Mouse (Mus musculus): ENCODE results near the gene Styk1.

Styk1 gene

GRCm38 (mm10) chr6:131369866-131370616, 16.6 kb upstream of the Styk1 start:
- no peak for DNase-seq (ENCODE audit: low spot score)

DNA sequence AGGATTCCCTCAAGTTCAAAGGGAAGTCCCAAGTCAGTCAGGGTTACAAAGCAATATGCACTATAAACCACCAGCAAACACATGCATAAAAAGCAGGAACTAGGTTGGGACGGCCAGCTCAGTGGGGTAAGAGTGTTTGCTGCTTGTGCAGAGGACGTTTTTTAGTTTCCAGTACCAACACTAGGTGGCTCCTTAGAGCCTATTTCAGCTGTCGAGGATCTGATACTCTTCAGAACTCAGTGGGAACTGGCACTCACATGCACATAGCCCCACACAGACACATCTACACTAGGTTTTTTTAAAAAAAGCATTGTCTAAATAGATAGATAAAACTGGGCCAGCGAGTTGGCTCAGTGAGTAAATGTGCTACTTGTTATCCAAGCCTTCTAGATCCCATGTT, 13.7 kb upstream of the Styk1 start:
- DNase-seq (ENCODE audit: low spot score) = no peak

GRCm38 (mm10) chr6:131364353-131364752, 11.0 kb upstream of the Styk1 start:
- no peak for DNase-seq (ENCODE audit: low spot score)

- no peak for DNase-seq (ENCODE audit: low spot score)
Measured at GRCm38 (mm10) chr6:131362987-131363765, 9.8 kb upstream of the Styk1 start.

DNA sequence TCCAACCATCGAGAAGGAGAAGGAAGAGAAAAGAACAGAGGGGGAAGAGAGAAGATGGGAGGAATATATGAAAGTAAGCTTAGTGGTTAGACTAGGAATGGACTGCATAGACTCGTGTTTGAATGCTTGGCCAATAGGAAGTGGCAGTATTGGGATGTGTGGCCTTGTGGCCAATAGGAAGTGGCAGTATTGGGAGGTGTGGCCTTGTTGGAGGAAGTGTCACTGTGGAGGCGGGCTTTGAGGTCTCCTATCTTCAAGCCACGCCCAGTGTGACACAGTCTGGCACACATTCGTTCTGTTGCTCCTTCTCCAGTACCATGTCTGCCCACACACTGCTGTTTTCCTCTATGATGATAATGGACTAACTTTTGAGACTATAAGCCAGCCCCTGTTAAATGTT, 7.3 kb upstream of the Styk1 start:
- no peak for DNase-seq (ENCODE audit: low spot score)

GRCm38 (mm10) chr6:131359543-131359942, 6.1 kb upstream of the Styk1 start:
- no peak for DNase-seq (ENCODE audit: low spot score)

- DNase-seq (ENCODE audit: low spot score) = no peak
Measured at GRCm38 (mm10) chr6:131354913-131355312, 1.5 kb upstream of the Styk1 start.

GRCm38 (mm10) chr6:131347026-131347425, 6.4 kb downstream of the Styk1 start:
- DNase-seq (ENCODE audit: low spot score) = no peak

GRCm38 (mm10) chr6:131344346-131344745, 9.1 kb downstream of the Styk1 start:
- DNase-seq (ENCODE audit: low spot score) = no peak

DNA sequence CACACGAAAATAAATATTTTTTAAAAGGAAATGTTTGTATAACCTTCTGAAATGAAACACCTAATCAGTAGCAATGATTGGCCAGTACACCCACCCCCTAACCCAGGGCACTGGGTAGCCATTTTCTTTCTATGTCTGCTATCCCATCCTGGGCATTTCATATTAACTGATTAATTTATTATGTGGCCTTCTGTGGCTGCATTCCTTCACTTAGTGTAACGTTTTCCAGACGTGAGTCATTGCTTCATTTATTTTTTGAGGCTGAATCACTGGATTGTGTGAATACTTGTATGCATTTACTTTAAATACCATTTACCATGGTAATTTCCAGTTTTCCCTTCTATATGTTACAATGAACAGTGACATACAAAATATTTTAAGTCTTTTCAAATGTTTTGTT, 13.3 kb downstream of the Styk1 start:
- DNase-seq (ENCODE audit: low spot score) = no peak

DNA sequence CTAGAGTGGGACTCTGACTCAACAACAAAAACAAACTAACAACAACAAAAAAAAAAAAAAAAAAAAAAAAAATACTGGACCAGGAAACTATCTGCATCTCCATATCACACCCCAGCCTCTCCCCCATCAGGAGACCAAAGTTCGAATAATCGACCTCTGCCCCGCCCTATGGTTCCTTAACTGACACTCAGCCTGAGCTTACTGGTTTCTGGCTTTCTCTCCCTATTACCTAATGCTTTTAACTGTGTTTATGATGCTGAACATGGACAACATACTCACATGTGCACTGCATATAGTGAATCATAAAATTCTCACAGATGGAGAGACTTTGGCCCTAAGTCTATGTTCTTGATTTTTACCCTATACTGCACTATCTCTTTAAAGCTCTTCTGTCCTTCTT, 14.1 kb downstream of the Styk1 start:
- no peak for DNase-seq (ENCODE audit: low spot score)

GRCm38 (mm10) chr6:131338787-131339186, 14.6 kb downstream of the Styk1 start:
- DNase-seq (ENCODE audit: low spot score) = no peak

GRCm38 (mm10) chr6:131327076-131327475, 26.3 kb downstream of the Styk1 start:
- no peak for DNase-seq (ENCODE audit: low spot score)

GRCm38 (mm10) chr6:131321854-131322639, 31.4 kb downstream of the Styk1 start:
- no peak for DNase-seq (ENCODE audit: low spot score)

DNA sequence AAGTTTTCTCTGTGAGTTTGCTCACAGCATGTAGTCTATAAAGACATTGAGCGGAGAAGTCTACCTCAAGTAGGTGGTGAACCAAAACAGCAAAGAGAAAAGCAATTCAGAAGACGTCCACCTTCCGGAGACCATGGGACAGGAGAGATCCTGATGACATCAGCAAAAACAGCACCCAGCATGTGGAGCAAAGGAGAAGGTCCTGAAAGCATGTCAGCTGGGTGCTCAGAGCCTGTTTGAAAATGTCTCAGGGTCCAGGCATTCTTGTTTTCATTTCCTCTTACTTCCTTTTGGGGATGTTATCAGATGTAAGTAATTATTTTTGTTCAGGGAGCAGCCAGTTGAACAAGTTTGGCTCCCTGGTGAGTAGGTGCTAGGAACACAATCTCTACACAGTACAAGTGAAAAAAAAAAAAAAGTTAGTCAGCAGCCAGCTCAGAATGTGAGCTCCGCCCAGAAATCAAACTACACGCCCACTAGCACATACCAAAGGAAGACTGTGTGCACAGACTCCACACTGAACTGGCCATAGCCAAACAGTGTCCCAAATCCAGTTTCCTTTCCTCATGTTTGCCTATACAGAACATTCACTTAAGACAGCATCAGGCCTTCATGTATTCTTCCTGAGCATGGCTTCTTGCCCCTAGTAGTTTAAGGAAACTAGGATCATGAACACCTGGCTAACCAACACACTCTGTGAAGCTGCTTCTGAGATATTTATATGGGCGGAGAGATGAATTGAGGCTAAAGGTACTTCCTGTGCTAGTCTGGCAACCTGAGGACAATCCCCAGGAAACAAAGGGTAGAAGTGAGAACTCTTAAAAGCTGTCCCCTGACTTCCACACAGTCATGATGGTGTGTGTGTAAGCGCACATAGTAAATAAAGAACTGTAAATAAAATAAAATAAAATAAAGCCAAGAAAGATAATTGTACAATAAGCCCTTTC, 37.0 kb downstream of the Styk1 start:
- DNase-seq (ENCODE audit: low spot score) = no peak

DNA sequence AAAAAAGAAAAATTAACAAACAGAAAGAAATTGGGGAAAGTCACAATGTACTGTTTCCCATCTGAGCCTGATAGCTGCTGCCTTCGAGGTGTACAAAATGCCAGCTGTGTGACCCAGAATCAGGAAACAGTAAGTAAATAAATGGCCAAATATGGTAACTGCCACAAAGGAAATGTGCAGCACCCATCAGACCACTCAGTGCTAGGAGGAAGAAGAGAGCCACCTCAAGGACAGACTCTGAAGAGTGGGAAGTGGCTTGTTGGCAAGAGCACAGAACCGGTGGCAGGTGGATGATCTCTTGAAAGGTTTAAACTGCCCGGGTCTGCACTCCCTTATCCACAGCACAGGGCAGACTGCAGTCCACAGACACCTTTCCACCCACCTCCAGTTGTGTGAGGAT, 45.4 kb downstream of the Styk1 start:
- no peak for DNase-seq (ENCODE audit: low spot score)

DNA sequence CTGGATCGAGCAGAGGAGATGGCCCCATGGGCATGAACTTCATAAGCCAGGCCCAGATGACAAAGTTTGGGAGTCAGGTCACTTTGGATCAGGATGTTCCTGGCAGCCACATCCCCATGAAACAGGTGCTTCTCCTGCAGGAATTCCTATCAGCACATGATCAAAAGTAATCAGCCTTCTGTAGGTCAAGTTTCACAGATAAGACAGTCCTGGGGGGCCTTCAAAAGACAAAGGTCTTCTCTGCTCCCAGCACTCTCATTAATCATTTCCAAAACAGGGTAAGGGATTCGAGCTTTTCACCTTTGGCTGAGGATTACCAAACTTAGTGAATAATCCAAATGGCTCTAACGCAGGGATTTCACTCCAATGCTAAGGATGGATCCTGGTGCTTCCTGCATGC, 48.6 kb downstream of the Styk1 start:
- no peak for DNase-seq (ENCODE audit: low spot score)

DNA sequence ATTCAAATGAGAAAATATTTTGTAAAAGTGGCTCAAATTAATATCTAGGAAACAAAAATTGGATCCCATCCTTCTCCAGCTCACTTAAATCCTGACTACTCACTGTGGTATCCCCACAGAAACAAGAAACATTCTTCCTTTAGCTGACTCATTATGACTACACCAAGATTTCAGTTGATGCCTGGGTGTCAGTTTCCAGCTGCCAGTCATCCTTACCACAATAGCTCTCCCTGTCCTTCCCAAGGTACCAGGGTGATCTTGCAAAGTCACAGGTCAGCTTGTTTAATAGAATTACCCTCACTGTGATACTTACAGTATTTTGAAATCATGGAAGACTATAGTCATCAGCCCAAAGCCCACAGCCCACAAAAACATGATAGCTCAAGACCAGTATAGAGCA, 54.9 kb downstream of the Styk1 start:
- DNase-seq (ENCODE audit: low spot score) = no peak

DNA sequence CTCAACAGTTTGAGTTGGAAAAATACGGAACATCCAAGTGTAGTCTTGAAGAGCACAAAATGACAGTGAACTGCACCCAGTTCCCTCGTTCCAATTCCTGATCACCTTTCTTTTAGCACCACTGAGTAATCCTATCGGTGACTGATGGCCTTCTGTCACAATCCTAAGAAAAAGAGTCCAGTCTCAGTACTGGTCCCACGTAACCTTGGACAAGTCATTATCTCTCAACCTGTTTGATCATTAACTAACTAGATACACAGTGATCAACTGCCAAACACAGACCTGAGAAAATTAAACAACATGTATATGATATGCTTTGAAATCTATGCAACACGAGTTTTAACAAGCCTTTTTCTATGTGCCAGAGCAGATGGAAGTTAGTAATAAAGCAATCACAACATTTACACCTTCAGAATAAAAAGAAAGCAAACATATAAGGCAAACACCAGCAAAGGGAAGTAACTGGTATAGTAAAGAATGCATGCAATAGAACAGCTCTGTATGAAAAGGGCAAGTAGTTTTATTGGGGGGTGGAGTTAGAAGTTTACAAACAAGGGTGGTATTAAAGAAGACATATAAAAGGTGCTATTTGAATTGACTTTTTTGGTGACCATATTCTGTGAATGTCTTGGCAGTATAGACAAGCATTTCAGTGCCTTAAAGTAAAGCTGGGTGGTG, 58.8 kb downstream of the Styk1 start:
- no peak for DNase-seq (ENCODE audit: low spot score)

DNA sequence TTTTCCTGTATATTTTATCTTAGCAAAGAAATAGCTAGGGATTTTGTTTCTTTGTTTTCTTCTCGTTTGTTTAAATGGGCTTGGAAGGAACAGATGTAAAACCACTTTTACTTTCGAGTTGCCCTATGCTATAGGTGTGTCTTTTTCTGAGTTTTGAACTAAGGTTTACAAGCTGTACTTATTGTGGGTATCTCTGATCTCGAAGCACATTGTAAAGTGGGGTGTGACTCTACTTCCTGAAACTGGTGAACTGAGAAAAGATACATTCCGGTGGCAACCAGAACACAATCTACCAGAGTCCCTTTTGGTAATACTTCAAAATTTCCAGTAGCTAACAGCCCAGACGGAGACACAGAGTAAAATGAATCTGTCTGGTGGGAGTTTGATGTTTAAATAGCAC, 59.5 kb downstream of the Styk1 start:
- DNase-seq (ENCODE audit: low spot score) = no peak

Data from ovary, postnatal 10 days (tissue).